Mouse (Mus musculus): ENCODE data around the gene Map3k4. TPM values are rescaled to one million over a fixed set of nuclear protein-coding genes. Genes with fewer than 3 reads are reported as not detected.

The Map3k4 gene
- total RNA-seq, 2 experiments from 2014 or later = 21.8 to 26.6 TPM

DNA sequence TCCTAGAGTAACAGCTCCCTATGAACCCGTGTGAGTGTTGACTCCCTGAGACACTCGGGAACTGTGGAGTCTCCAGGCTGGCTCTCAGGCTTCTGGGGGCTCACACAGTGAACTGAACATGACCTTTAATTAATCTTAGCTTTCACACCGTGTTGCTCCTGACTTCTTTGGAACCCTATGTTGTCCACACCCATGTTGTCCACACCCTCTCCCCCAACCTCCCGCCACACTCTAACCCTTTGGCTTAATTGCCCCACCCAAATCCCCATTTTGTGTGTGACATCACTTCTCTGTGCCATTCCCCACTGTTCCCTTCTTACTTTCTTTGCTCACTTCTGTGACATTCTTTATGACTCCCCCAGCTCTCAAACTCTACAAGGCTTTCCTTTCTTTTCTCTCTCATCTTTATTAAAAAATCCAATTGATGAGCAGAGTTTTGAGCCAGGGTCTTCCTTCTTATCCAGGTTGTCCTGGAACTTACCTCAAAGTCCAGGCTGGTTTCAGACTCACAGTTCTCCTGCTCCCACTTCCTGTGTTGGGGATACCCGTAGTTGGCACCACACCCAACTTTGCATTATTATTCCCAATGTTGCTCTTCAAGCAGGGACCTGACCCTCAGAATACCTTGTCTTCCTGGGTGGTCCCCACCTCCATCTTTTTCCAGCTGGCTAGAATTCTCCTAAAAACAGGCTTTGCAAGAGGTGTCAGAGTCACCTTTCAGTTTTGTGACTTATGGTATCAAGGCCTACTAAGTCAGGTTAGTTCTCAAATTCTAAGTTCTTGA, 135.7 kb downstream of the Map3k4 start:
- no peak for DNase-seq

DNA sequence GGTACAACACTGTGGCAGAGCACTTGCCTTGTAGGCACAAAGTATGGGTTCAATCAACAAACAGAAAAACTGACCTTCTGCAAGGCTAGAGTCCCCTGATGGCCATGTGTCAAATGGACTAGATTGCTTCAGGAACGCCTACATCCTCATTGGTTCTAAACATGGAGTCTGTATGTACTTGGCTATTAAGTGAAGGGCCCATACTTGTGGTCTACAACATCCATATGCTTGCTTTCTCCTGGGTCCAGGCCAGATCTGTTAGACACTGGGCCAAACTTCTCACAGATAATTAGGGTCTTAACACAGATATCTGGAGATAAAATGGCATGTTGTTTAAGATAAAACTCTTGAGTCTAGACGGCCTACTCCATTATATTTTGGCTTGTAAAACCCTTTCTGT, 138.8 kb downstream of the Map3k4 start:
- no peak for DNase-seq

DNA sequence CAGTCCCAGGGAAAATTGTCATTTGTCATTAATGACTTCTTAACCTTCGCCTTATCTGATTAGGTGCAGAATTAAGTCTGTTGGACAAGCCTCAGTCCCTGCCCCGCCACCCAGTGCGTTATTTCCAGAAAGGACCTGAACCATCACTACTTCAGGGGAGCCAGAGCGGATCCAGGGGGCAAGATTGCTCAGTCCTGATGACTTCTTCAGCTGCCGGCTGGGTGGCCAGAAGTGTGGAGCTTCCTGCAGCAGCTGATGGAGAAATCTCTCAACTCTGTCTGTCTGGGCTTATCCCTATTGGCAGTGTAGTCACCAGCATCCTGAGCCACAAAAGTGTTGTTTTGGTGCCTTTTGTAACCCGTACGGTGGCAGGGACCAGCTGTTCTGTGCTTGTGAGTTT, 139.3 kb downstream of the Map3k4 start:
- no peak for DNase-seq

Other genes with a start within 250 kb of the Map3k4 start
- 1 to 10 TPM; 5.7 to 7.7 TPM for gene Agpat4, start 200.1 kb downstream of the Map3k4 start, total RNA-seq (2021)
- 1 to 10 TPM in 1 of 2 experiments, under 1 TPM in 1; 0.12 to 1.1 TPM for gene Plg, start 59.8 kb upstream of the Map3k4 start, total RNA-seq (2021)
- gene Slc22a3, start 188.9 kb upstream of the Map3k4 start, total RNA-seq (2021) = 1 to 10 TPM; 4.5 to 6.3 TPM

Data from gastrocnemius, postnatal 10 days (tissue).